Mouse (Mus musculus): ENCODE measurements at regions not wholly inside any gene's neighbourhood (a gene's known extent, or its start where the extent isn't known, plus 50 kb on each side); places are given as distances from the start of the nearest gene placed in this dataset.

DNA sequence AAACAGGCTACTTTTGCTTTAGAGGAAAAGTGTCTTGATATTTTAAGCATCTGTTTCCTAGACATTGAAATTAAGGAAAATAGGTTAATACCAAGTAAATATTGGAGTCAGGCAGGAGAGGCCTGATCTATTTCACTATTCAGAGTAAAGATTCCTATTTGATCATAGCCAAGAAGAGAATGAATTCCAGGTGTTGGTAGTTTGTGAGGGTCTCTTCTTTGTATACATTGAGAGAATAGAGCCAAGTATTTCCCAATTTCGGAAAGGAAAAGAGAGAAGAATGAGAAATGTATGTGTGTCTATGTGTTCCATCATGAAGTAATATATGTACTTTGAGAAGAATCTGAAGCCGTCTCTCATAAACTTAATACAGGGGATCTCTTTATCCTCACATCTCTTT lies 756.7 kb downstream of the Adgrl2 start:
- no peak for TF ChIP-seq CTCF (IDR thresholded peaks at IDR 0.05; ENCODE audit: borderline replicate concordance, extremely low read depth, insufficient read depth, insufficient read length)
- no peak for TF ChIP-seq POLR2A (IDR thresholded peaks at IDR 0.05; ENCODE audit: borderline replicate concordance, extremely low read depth, insufficient read depth, insufficient read length, poor library complexity, severe bottlenecking)
